Mouse (Mus musculus) small intestine, adult 2 months (tissue): ENCODE data around the gene Irs4.

Experiments
- CTCF ChIP-seq: fragments of 200-500 bp; IDR thresholded peaks from 2 replicates; pipeline ENCODE4 v1.5.1; 2012; ENCODE audit warnings: low read depth, mild to moderate bottlenecking, control low read depth, inconsistent platforms, low read length, moderate library complexity, mixed read lengths; ENCODE audit not compliant: insufficient replicate concordance, insufficient read length; ENCODE audit errors: extremely low read depth
- POLR2A ChIP-seq: fragments of 200-500 bp; IDR thresholded peaks from 2 replicates; pipeline ENCODE4 v1.6.1; 2012; ENCODE audit warnings: low read depth, mild to moderate bottlenecking, control low read depth, inconsistent platforms, low read length, moderate library complexity

DNA sequence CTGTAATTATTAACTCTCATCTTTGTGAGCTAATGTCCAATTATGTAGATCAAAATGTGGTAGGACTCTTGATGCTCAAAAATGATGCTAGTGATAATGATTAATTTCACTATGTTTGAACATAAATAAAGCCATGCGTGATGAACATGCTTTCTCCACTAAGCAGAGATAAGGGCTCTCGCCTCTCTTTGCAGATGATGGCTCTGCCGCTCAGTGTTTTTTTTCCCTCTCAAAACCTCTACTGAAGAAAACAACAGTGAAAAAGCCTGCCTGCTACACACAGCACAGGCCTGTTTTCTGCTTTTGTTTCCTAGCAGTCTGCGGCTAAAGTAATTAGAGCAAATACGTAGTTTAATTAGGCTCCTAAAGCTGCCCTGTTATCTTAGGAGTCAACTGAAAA is 4.5 kb upstream of the Irs4 start:
- TF ChIP-seq CTCF: no peak
- TF ChIP-seq POLR2A: no peak
